Mouse (Mus musculus) hindbrain, embryonic 11.5 days (tissue): ENCODE results near the gene 1700003E16Rik. TPM values are rescaled to one million over a fixed set of nuclear protein-coding genes. Genes with fewer than 3 reads are reported as not detected.

ENCODE experiments used
- ATAC-seq: fragments of 200-750 bp; cut with Nextera tagmentation; 2 replicates; pipeline ENCODE4 v1.8.0; 2017; ENCODE audit warnings: mild to moderate bottlenecking, moderate TSS enrichment, moderate library complexity; ENCODE audit not compliant: low FRiP score
- DNase-seq: peaks from one replicate; pipeline ENCODE4 v3.0.0-alpha.2; 2015; ENCODE audit warnings: low spot score
- H3K27ac ChIP-seq: fragments of 300-500 bp; sonication (generic); 2 replicates; pipeline ENCODE4 v1.5.1; 2014; ENCODE audit warnings: mild to moderate bottlenecking, low read depth, low read length
- H3K27me3 ChIP-seq: fragments of 300-500 bp; sonication (generic); 2 replicates; pipeline ENCODE4 v1.6.1; 2014; ENCODE audit warnings: mild to moderate bottlenecking, low read length, moderate library complexity, mixed read lengths; ENCODE audit not compliant: control insufficient read depth, insufficient read depth
- H3K36me3 ChIP-seq: fragments of 300-500 bp; sonication (generic); 2 replicates; pipeline ENCODE4 v1.6.1; 2014; ENCODE audit warnings: mild to moderate bottlenecking, low read length, moderate library complexity, mixed read lengths; ENCODE audit not compliant: control insufficient read depth, insufficient read depth
- H3K4me1 ChIP-seq: fragments of 300-500 bp; sonication (generic); replicated peaks from 2 replicates; pipeline ENCODE4 v1.6.1; 2014; ENCODE audit warnings: low read length, mixed read lengths; ENCODE audit not compliant: control insufficient read depth, insufficient read depth
- H3K4me2 ChIP-seq: fragments of 300-500 bp; sonication (generic); replicated peaks from 2 replicates; pipeline ENCODE4 v1.6.1; 2014; ENCODE audit warnings: mild to moderate bottlenecking, low read depth, low read length
- H3K4me3 ChIP-seq: fragments of 300-500 bp; sonication (generic); 2 replicates; pipeline ENCODE4 v1.5.1; 2014; ENCODE audit warnings: low read depth, low read length
- H3K9ac ChIP-seq: fragments of 300-500 bp; sonication (generic); 2 replicates; pipeline ENCODE4 v1.6.1; 2014; ENCODE audit warnings: low read depth, low read length
- H3K9me3 ChIP-seq: fragments of 300-500 bp; sonication (generic); 2 replicates; pipeline ENCODE4 v1.6.1; 2016; ENCODE audit warnings: low read length; ENCODE audit not compliant: control insufficient read depth
- WGBS: fragments of 180-500 bp; shearing (Covaris S2); extraction: QIAGEN DNeasy Blood & Tissue Kit; methylation state at CpG from one replicate; pipeline ENCODE4 v1.1.7; 2014; 5-methylcytosine and 5-hydroxymethylcytosine counted together
- polyA plus RNA-seq: library from polyadenylated mRNA; unstranded; fragments of >200 nt; fragmentation: Nextera tagmentation; extraction: Ambion mirVana; gene quantifications from 2 replicates; pipeline ENCODE4 v1.2.1, GENCODE M21; 2014

1700003E16Rik gene
- polyA plus RNA-seq, 1 experiment from 2014 or later = 3.7 TPM

DNA sequence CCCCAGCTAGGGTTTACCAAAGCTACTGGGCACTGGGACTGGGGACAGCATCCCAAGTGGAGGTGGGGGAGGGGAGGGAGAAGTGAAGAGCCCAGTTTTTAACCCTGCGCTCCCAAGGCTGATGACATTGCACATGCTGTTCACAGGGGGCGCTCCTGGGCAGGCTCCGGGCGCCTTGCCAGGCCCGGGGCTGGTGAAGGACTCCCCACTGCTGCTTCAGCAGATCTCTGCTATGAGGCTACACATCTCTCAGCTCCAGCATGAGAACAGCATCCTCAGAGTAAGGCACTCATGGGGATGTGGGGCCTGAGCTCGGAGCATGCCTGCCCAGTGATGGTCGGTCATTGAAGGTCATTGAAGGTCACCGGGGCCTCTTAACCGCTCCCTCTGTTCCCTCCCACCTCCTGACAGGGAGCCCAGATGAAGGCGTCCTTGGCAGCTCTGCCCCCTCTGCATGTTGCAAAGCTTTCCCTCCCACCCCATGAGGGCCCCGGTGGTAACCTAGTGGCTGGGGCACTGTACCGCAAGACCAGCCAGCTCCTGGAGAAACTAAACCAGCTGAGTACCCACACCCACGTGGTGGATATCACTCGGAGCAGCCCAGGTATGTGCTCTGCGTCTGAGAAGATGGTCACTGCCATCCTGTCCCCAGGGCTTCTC, 41.3 kb downstream of the 1700003E16Rik start:
- DNase-seq = peak; percentile 41
- no peak overlapping the region for H3K9ac ChIP-seq
- no peak overlapping the region for H3K27ac ChIP-seq
- H3K4me1 ChIP-seq = no peaks in the 10 kb centered on the region
- WGBS = 44% methylated on average over 15 of the region's 15 CpGs
- no peak overlapping the region for H3K4me2 ChIP-seq
- H3K36me3 ChIP-seq = peaks cover 15% of the 10 kb centered on the region
- no peaks in the 10 kb centered on the region for H3K9me3 ChIP-seq
- no peaks in the 10 kb centered on the region for H3K27me3 ChIP-seq
- ATAC-seq = no peak
- H3K4me3 ChIP-seq = no peak overlapping the region

DNA sequence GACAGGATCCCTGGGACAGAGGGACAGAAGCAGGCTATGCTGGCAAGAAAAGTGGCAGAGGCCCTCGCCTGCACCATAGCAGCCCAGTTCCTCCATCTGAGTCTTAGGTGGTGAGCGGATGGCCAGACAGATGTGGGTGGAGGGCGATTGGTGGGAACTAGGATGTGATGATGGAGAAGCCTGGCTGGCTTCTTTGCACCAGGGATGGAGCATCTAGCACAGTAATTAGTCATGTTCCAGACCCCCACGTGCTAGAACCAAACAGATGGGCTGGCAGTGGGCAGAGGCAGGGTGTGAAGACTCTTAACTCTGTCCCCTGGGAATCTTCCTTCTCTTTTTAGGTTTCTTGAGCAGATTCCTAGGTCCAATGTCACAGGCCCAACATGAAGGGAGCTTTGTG, 47.1 kb downstream of the 1700003E16Rik start:
- no peak overlapping the region for H3K27ac ChIP-seq
- no peak overlapping the region for H3K9ac ChIP-seq
- H3K9me3 ChIP-seq = no peaks in the 10 kb centered on the region
- H3K4me3 ChIP-seq = no peak overlapping the region
- H3K4me1 ChIP-seq = no peaks in the 10 kb centered on the region
- H3K27me3 ChIP-seq = no peaks in the 10 kb centered on the region
- no peak overlapping the region for H3K4me2 ChIP-seq
- H3K36me3 ChIP-seq = peaks cover 5% of the 10 kb centered on the region
- 81% methylated on average over 4 of the region's 4 CpGs for WGBS
- ATAC-seq (no peak), DNase-seq (no peak)

DNA sequence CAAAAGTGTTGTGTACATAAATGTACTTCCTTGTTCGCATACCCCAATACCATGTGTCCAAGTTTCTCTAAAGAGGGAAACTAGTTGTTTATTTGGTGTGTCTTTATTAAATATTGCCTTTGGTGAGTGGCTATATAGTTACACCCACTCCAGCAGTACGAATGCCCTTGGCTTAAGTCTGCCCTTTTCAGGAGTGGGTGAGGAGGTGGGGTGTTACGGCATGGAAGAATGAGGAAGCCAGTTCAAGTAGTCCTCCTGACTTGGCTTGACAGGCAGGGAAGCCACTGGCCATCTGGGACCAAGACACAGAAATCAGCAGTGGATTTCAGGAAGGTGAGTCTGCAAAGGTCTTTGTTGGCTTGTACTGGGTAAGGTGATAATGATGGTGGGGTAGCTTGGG, 49.6 kb downstream of the 1700003E16Rik start:
- DNase-seq = no peak
- Histone ChIP-seq H3K9me3 (no peaks in the 10 kb centered on the region), H3K27ac (no peak overlapping the region), H3K27me3 (no peaks in the 10 kb centered on the region), H3K4me2 (no peak overlapping the region), H3K9ac (no peak overlapping the region), H3K4me1 (no peaks in the 10 kb centered on the region), H3K4me3 (no peak overlapping the region), H3K36me3 (no peaks in the 10 kb centered on the region)
- WGBS = 95% methylated on average over 3 of the region's 3 CpGs
- ATAC-seq = no peak

DNA sequence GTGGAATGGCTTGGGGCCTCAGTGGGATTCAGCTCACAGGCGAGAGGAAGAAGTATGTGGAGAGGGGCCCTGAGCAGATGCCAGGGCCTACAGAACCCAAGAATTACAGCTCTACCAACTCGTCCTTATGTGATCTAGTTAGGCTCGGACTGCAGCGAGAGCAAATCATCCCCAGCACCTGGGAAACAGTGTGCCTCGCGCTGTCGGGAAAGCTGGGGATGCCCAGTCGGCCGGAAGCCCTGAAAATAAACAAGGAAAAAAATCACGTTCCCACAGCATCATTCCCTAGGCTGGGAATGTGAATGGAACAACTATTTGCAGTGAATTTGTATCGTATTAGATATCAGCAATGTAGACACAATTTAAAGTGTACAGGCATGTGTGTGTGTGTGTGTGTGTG, 50.1 kb downstream of the 1700003E16Rik start:
- Histone ChIP-seq H3K4me2 (no peak overlapping the region), H3K9ac (no peak overlapping the region), H3K27ac (no peak overlapping the region), H3K4me3 (no peak overlapping the region), H3K27me3 (no peaks in the 10 kb centered on the region), H3K36me3 (no peaks in the 10 kb centered on the region), H3K9me3 (no peaks in the 10 kb centered on the region), H3K4me1 (no peaks in the 10 kb centered on the region)
- DNase-seq (no peak), ATAC-seq (no peak)
- WGBS = 80% methylated on average over 11 of the region's 11 CpGs

DNA sequence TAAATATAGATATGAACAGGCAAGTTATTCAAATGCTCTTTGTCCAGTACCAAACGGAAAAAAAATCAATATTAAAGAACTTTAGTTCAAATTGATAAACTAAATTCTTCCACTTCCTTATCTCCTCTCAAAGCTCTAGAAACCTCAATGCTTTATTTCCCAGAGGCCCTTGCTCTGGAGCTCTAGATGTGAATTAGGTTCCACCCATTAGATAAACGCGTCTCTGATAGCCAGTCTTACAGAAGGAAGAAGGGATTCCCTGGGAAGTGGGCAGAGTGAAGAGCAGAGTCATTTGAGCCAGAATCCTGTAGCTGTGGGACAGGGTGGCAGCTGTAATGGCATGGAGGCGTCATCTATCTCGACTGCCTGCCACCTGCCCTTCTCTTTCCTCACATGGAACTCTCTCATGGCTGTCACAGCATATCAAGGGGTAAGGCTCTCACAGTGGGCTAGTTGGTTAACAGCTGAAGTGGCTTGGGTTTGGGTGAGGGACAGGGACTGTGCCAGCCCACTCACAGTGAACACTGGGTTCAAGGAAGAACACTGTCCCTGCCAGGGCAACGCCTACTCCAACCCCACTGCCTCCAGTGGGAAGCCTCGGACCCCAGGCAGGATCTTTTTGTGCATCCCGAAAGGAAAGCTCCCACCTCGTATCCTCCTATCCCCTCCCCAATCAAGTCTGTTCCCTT, 51.3 kb downstream of the 1700003E16Rik start:
- Histone ChIP-seq H3K27ac (no peak overlapping the region), H3K4me3 (no peak overlapping the region), H3K27me3 (no peaks in the 10 kb centered on the region), H3K4me2 (no peak overlapping the region), H3K4me1 (no peaks in the 10 kb centered on the region), H3K9ac (no peak overlapping the region), H3K36me3 (no peaks in the 10 kb centered on the region), H3K9me3 (no peaks in the 10 kb centered on the region)
- DNase-seq (no peak), ATAC-seq (no peak)
- 77% methylated on average over 9 of the region's 9 CpGs for WGBS

DNA sequence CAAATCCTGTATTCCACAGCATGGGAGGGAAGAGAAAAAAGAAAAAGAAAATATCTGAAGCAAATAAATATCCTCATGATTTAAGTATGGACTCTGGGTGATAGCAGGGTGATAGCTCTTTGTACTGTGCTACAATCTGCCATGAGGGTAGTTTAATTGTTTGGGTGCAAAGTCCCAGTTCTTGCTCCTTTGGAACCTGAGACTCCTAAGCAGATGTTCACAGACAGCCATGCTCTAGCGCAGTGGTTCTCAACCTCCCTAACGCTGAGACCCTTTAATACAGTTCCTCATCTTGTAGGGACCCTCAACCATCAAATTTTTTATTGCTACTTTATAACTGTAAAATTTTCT, 51.8 kb downstream of the 1700003E16Rik start:
- Histone ChIP-seq H3K9ac (no peak overlapping the region), H3K9me3 (no peaks in the 10 kb centered on the region), H3K27me3 (no peaks in the 10 kb centered on the region), H3K36me3 (no peaks in the 10 kb centered on the region), H3K4me2 (no peak overlapping the region), H3K4me3 (no peak overlapping the region), H3K27ac (no peak overlapping the region), H3K4me1 (no peaks in the 10 kb centered on the region)
- no peak for DNase-seq
- no peak for ATAC-seq
- WGBS = 96% methylated on average over 2 of the region's 2 CpGs

DNA sequence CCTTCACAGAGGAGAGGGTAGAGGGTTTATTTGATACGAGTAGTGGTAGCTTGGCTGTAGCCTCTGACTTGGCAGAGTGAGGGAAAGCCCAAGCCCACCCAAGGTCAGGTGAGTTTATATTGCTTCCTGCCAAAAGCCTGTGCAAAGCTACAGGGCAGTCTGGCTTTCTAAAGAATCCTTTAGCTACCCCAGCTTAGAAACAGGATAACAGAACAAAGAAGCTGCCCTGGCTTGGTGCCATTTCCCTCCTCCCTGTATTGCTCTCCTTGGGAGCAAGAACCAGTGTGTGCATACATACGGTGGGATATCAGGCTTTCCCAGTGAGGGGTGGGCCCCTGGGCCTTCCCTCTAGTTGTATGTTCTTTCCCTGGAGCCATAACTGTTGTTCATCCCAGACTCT, 54.3 kb downstream of the 1700003E16Rik start:
- Histone ChIP-seq H3K27me3 (no peaks in the 10 kb centered on the region), H3K4me3 (no peak overlapping the region), H3K9me3 (no peaks in the 10 kb centered on the region), H3K4me1 (no peaks in the 10 kb centered on the region), H3K4me2 (no peak overlapping the region), H3K9ac (no peak overlapping the region), H3K27ac (no peak overlapping the region), H3K36me3 (no peaks in the 10 kb centered on the region)
- DNase-seq = no peak
- no peak for ATAC-seq
- 71% methylated on average over 2 of the region's 2 CpGs for WGBS

DNA sequence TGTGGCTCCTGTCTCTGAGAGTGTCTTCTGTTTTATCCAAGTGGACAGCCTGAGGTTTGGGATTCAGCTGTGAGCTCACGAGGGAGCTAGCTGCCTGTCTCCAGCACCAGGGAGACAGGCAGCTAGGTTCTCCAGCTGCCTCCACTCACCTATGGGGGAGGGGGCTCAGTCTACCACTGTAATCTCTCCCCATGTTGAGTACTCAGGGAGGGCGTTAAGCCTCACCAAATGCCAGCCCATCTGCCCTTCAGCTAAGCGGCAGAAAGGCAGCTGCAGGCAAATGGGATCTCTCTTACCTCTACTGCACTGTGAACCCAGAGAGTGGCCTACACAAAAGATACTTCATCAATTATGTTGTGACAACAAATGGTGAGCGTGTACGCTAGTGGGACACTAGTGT, 55.3 kb downstream of the 1700003E16Rik start:
- Histone ChIP-seq H3K9me3 (no peaks in the 10 kb centered on the region), H3K9ac (no peak overlapping the region), H3K27me3 (no peaks in the 10 kb centered on the region), H3K4me2 (no peak overlapping the region), H3K36me3 (no peaks in the 10 kb centered on the region), H3K4me3 (no peak overlapping the region), H3K27ac (peak overlapping the region; percentile 47; the same call in 1 of the 2 replicates), H3K4me1 (no peaks in the 10 kb centered on the region)
- ATAC-seq = peak; percentile 55
- peak; percentile 29 for DNase-seq
- 23% methylated on average over 5 of the region's 5 CpGs for WGBS
